In genomic region chr1:184729357-184730140, GRCm38 (mm10) we compare ENCODE assay signal across 8 mouse cellular contexts. TPM values are rescaled to one million over a fixed set of nuclear protein-coding genes. Genes with fewer than 3 reads are reported as not detected.
DNase-seq lines count a peak whose midpoint lies in the region; ATAC-seq and TF ChIP-seq lines count a peak whose summit lies in the region.

No protein-coding gene starts in this region.

- no peak for TF ChIP-seq CTCF in liver, postnatal 0 days (IDR thresholded peaks at IDR 0.05; ENCODE audit: low read depth)

- H3K36me3 ChIP-seq in liver, postnatal 0 days (replicated peaks; ENCODE audit: insufficient read depth, low read length), result peaks cover 4% of the 10 kb centered on the region; the same call in 1 of the 2 replicates
- no peaks in the 10 kb centered on the region for H3K36me3 ChIP-seq in stomach, embryonic 16.5 days (ENCODE audit: control insufficient read depth, insufficient read depth, low read length)

- peak overlapping the region; percentile 78 for H3K4me2 ChIP-seq in liver, postnatal 0 days (ENCODE audit: low read depth, low read length)
- H3K4me2 ChIP-seq in stomach, embryonic 16.5 days (ENCODE audit: low read depth, low read length), result peak overlapping the region; percentile 35

- TF ChIP-seq EP300 in liver, postnatal 0 days (IDR thresholded peaks at IDR 0.05; ENCODE audit: low read depth), result no peak

- H3K9me3 ChIP-seq in liver, postnatal 0 days (ENCODE audit: low read length), result no peaks in the 10 kb centered on the region
- no peaks in the 10 kb centered on the region for H3K9me3 ChIP-seq in stomach, embryonic 16.5 days (replicated peaks; ENCODE audit: control insufficient read depth, low read length)

- peaks cover 73% of the 10 kb centered on the region for H3K27me3 ChIP-seq in liver, postnatal 0 days (ENCODE audit: insufficient read depth, low read length)
- H3K27me3 ChIP-seq in stomach, embryonic 16.5 days (ENCODE audit: control insufficient read depth, insufficient read depth, low read length), result peaks cover 78% of the 10 kb centered on the region

- peaks cover 12% of the 10 kb centered on the region; the same call in 1 of the 2 replicates for H3K4me1 ChIP-seq in liver, postnatal 0 days (ENCODE audit: insufficient read depth)
- H3K4me1 ChIP-seq in stomach, embryonic 16.5 days (ENCODE audit: control insufficient read depth, insufficient read depth, low read length), result 0 out of 2 replicates have a peak, but pooled peaks cover 16% of the 10 kb centered on the region

- peak; percentile 42 for DNase-seq in embryo, embryonic 10.5 days (ENCODE audit: low spot score)
- no peak for DNase-seq in embryo, embryonic 10 days (ENCODE audit: low spot score)
- DNase-seq in retina, embryonic 14.5 days (ENCODE audit: low spot score), result peak; percentile 18
- no peak for DNase-seq in retina, postnatal 1 day
- peak; percentile 33 for DNase-seq in liver, postnatal 0 days
- DNase-seq in urinary bladder, postnatal 14 days (ENCODE audit: low spot score), result no peak
- DNase-seq in MN1 (ENCODE audit: low spot score), result no peak

- ATAC-seq in liver, postnatal 0 days, result no peak
- no peak for ATAC-seq in stomach, embryonic 16.5 days (ENCODE audit: insufficient read depth, low FRiP score)

- 33% methylated on average over 19 of the region's 19 CpGs for WGBS in liver, postnatal 0 days (ENCODE audit: insufficient replicate concordance)
- WGBS in stomach, embryonic 16.5 days, result 14% methylated on average over 19 of the region's 19 CpGs

- H3K4me3 ChIP-seq in liver, postnatal 0 days (ENCODE audit: low read depth, low read length), result peak overlapping the region; percentile 72
- H3K4me3 ChIP-seq in stomach, embryonic 16.5 days (replicated peaks; ENCODE audit: low read length), result peak overlapping the region; percentile 64

- peak overlapping the region; percentile 81 for H3K9ac ChIP-seq in liver, postnatal 0 days (replicated peaks)
- peak overlapping the region; percentile 26; the same call in 1 of the 2 replicates for H3K9ac ChIP-seq in stomach, embryonic 16.5 days (ENCODE audit: low read length)

- peak overlapping the region; percentile 64 for H3K27ac ChIP-seq in liver, postnatal 0 days (ENCODE audit: low read depth)
- H3K27ac ChIP-seq in stomach, embryonic 16.5 days (ENCODE audit: low read length), result no peak overlapping the region

RNA-seq across cellular contexts. Expression of gene Hlx, which starts 2.9 kb away (rescaled TPM):
- polyA plus RNA-seq in liver, postnatal 0 days (2015; fragmentation: Nextera tagmentation; extraction: Ambion mirVana), result 8.3 and 9.7 TPM in 2 replicates
- 6.6 and 8.3 TPM in 2 replicates for polyA plus RNA-seq in stomach, embryonic 16.5 days (2015; fragmentation: Nextera tagmentation; extraction: Ambion mirVana)

Comparison
In these comparisons a context has a peak if more than half of its experiments do, and no peak if none do; other contexts are left out.
1. DNase-seq: peak in embryo, embryonic 10.5 days (single experiment), retina, embryonic 14.5 days (single experiment) and liver, postnatal 0 days (single experiment); none in embryo, embryonic 10 days (single experiment), retina, postnatal 1 day (single experiment), urinary bladder, postnatal 14 days (single experiment) and MN1 (single experiment).